Mouse (Mus musculus) C2C12 (cell line): Measurements from ENCODE around the gene Spata7.

Experiments used
- CEBPB ChIP-seq: IDR thresholded peaks from one replicate; pipeline ENCODE4 v1.6.1; 2011; ENCODE audit warnings: low read depth, mild to moderate bottlenecking, control low read depth, moderate library complexity
- CTCF ChIP-seq: IDR thresholded peaks from one replicate; pipeline ENCODE4 v1.5.1; 2011; ENCODE audit not compliant: control insufficient read depth, insufficient read depth, insufficient read length
- FOSL1 ChIP-seq: IDR thresholded peaks from one replicate; pipeline ENCODE4 v1.8.0; 2011; ENCODE audit warnings: mild to moderate bottlenecking, low read length; ENCODE audit not compliant: poor library complexity, insufficient read depth, severe bottlenecking
- MAX ChIP-seq: IDR thresholded peaks from one replicate; pipeline ENCODE4 v1.6.1; 2011; ENCODE audit warnings: mild to moderate bottlenecking, control low read depth
- USF1 ChIP-seq: IDR thresholded peaks from one replicate; pipeline ENCODE4 v1.6.1; 2011; ENCODE audit warnings: low read depth, mild to moderate bottlenecking, control low read depth, moderate library complexity

DNA sequence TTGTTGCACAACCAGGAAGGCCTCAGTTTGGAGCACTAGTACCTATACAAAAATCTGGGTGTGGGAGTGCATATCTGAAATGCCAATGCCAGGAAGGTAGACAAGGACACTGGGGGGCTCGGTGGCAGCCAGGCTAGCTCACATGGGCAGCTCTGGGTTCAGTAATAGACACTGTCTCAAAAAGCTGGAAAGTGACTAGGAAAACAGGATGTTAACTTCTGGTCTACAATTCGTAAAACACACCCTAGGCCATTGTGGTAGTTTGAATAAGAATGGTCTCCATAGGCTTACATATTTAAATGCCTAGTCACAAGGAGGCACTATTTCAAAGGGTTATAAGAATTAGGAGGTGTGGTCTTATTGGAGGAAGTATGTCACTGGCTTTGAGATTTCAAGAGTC is 36.9 kb upstream of the Spata7 start:
- no peak for TF ChIP-seq CTCF
- TF ChIP-seq MAX, result no peak
- no peak for TF ChIP-seq USF1
- TF ChIP-seq FOSL1, result no peak
- TF ChIP-seq CEBPB, result no peak
